Mouse (Mus musculus) liver, postnatal 0 days (tissue): ENCODE measurements around the gene Hmg20b. TPM values are rescaled to one million over a fixed set of nuclear protein-coding genes. Genes with fewer than 3 reads are reported as not detected.

Source experiments
- ATAC-seq: fragments of 200-750 bp; cut with Nextera tagmentation; 2 replicates; pipeline ENCODE4 v1.8.0; 2017; ENCODE audit warnings: mild to moderate bottlenecking, moderate library complexity
- DNase-seq: peaks from one replicate; pipeline ENCODE4 v3.0.0-alpha.2; 2016
- H3K27ac ChIP-seq: fragments of 300-500 bp; sonication (generic); 2 replicates; pipeline ENCODE4 v1.5.1; 2014; ENCODE audit warnings: antibody characterized with exemption, moderate library complexity, mild to moderate bottlenecking, low read depth
- H3K27me3 ChIP-seq: fragments of 300-500 bp; sonication (generic); 2 replicates; pipeline ENCODE4 v1.6.1; 2014; ENCODE audit warnings: low read length, control low read depth, mixed read lengths; ENCODE audit not compliant: insufficient read depth
- H3K36me3 ChIP-seq: fragments of 300-500 bp; sonication (generic); replicated peaks from 2 replicates; pipeline ENCODE4 v1.6.1; 2014; ENCODE audit warnings: mild to moderate bottlenecking, control low read depth, low read length, moderate library complexity, mixed read lengths; ENCODE audit not compliant: insufficient read depth
- H3K4me1 ChIP-seq: fragments of 300-500 bp; sonication (generic); 2 replicates; pipeline ENCODE4 v1.6.1; 2014; ENCODE audit warnings: antibody characterized with exemption, mild to moderate bottlenecking, control low read depth; ENCODE audit not compliant: insufficient read depth
- H3K4me2 ChIP-seq: fragments of 300-500 bp; sonication (generic); 2 replicates; pipeline ENCODE4 v1.6.1; 2014; ENCODE audit warnings: low read depth, mild to moderate bottlenecking, low read length, moderate library complexity, mixed read lengths
- H3K4me3 ChIP-seq: fragments of 300-500 bp; sonication (generic); 2 replicates; pipeline ENCODE4 v1.5.1; 2014; ENCODE audit warnings: low read depth, low read length
- H3K9ac ChIP-seq: fragments of 300-500 bp; sonication (generic); replicated peaks from 2 replicates; pipeline ENCODE4 v1.6.1; 2014; ENCODE audit warnings: mild to moderate bottlenecking, moderate library complexity
- H3K9me3 ChIP-seq: fragments of 300-500 bp; sonication (generic); 2 replicates; pipeline ENCODE4 v1.6.1; 2016; ENCODE audit warnings: mild to moderate bottlenecking, control low read depth, low read length, mixed read lengths
- CTCF ChIP-seq: sonication (generic); IDR thresholded peaks from 2 replicates; pipeline ENCODE4 v1.5.1; 2016; ENCODE audit warnings: antibody characterized with exemption, low read depth
- EP300 ChIP-seq: IDR thresholded peaks from 2 replicates; pipeline ENCODE4 v1.6.1; 2016; ENCODE audit warnings: antibody characterized with exemption, low read depth, mild to moderate bottlenecking
- WGBS: fragments of 180-500 bp; shearing (Covaris S2); extraction: QIAGEN DNeasy Blood & Tissue Kit; methylation state at CpG from one replicate; pipeline ENCODE4 v1.1.7; 2014; ENCODE audit not compliant: insufficient replicate concordance; 5-methylcytosine and 5-hydroxymethylcytosine counted together
- polyA plus RNA-seq: library from polyadenylated mRNA; unstranded; fragments of >200 nt; fragmentation: Nextera tagmentation; extraction: Ambion mirVana; gene quantifications from 2 replicates; pipeline ENCODE4 v1.2.1, GENCODE M21; 2015

The Hmg20b gene
- polyA plus RNA-seq, 1 experiment from 2014 or later: 27.1 TPM

- Histone ChIP-seq H3K4me3 (no peak overlapping the region), H3K9ac (0 out of 2 replicates have a peak overlapping the region, but pooled peaks have one; percentile 26), H3K36me3 (peaks cover 63% of the 10 kb centered on the region), H3K27ac (peak overlapping the region; percentile 78), H3K4me2 (peak overlapping the region; percentile 34; the same call in 1 of the 2 replicates), H3K9me3 (no peaks in the 10 kb centered on the region), H3K27me3 (no peaks in the 10 kb centered on the region), H3K4me1 (peaks cover 60% of the 10 kb centered on the region)
- no peak for ATAC-seq
- no peak for TF ChIP-seq CTCF
- TF ChIP-seq EP300: no peak
- peak; percentile 59 for DNase-seq
- 68% methylated on average over 54 of the region's 54 CpGs for WGBS
These were observed 13.4 kb upstream of the Hmg20b start for GRCm38 (mm10) chr10:81363436-81364346.

- no peaks in the 10 kb centered on the region for H3K9me3 ChIP-seq
- TF ChIP-seq EP300 (no peak), CTCF (no peak)
- H3K9ac ChIP-seq: peak overlapping the region; percentile 62
- no peaks in the 10 kb centered on the region for H3K27me3 ChIP-seq
- peaks cover 66% of the 10 kb centered on the region for H3K4me1 ChIP-seq
- ATAC-seq (peak; percentile 82), DNase-seq (peak; percentile 80)
- H3K4me2 ChIP-seq: peak overlapping the region; percentile 44
- no peak overlapping the region for H3K4me3 ChIP-seq
- peaks cover 50% of the 10 kb centered on the region for H3K36me3 ChIP-seq
- peak overlapping the region; percentile 78 for H3K27ac ChIP-seq
- 49% methylated on average over 12 of the region's 12 CpGs for WGBS
These were observed 12.2 kb upstream of the Hmg20b start for GRCm38 (mm10) chr10:81362336-81362949.

- no peaks in the 10 kb centered on the region for H3K9me3 ChIP-seq
These were observed 10.4 kb upstream of the Hmg20b start for GRCm38 (mm10) chr10:81360721-81361120.

DNA sequence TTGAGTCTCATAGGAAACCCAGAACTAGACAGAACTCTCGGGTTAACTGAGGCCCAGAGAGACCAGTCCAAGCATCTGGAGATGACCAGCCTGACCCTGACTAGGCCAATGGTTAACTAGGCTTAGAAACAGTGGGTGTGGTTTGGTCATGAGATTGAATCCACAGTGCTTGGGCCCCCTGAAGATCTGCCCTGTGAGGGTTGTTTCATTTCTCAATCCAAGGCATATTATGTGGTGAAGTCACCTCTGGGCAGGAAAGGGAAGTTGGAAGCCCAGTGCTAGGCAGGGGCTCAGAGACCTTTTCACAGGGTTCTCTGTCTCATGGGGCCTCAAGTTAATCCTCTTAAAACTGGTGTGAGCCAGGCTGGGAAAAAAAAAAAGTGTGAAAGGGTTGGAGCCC lies 8.6 kb upstream of the Hmg20b start:
- H3K9me3 ChIP-seq: no peaks in the 10 kb centered on the region
- no peak for TF ChIP-seq CTCF
- H3K27ac ChIP-seq: peak overlapping the region; percentile 77
- DNase-seq: peak; percentile 35
- H3K9ac ChIP-seq: peak overlapping the region; percentile 79
- ATAC-seq: no peak
- H3K4me1 ChIP-seq: peaks cover 54% of the 10 kb centered on the region
- 19% methylated on average over 1 of the region's 1 CpGs for WGBS
- peaks cover 33% of the 10 kb centered on the region for H3K36me3 ChIP-seq
- peak overlapping the region; percentile 81 for H3K4me2 ChIP-seq
- H3K27me3 ChIP-seq: no peaks in the 10 kb centered on the region
- peak overlapping the region; percentile 69 for H3K4me3 ChIP-seq

More at GRCm38 (mm10) chr10:81360721-81361120, 10.4 kb upstream of the Hmg20b start:
- peak overlapping the region; percentile 0; the same call in 1 of the 2 replicates for H3K27ac ChIP-seq
- no peak overlapping the region for H3K4me3 ChIP-seq
- 0 out of 2 replicates have a peak overlapping the region, but pooled peaks have one; percentile 45 for H3K9ac ChIP-seq
- H3K4me2 ChIP-seq: 0 out of 2 replicates have a peak overlapping the region, but pooled peaks have one; percentile 14
- no peaks in the 10 kb centered on the region for H3K27me3 ChIP-seq
- ATAC-seq: no peak
- 76% methylated on average over 8 of the region's 8 CpGs for WGBS
- TF ChIP-seq EP300 (no peak), CTCF (no peak)
- H3K4me1 ChIP-seq: peaks cover 70% of the 10 kb centered on the region
- peaks cover 37% of the 10 kb centered on the region for H3K36me3 ChIP-seq
- peak; percentile 27 for DNase-seq

DNA sequence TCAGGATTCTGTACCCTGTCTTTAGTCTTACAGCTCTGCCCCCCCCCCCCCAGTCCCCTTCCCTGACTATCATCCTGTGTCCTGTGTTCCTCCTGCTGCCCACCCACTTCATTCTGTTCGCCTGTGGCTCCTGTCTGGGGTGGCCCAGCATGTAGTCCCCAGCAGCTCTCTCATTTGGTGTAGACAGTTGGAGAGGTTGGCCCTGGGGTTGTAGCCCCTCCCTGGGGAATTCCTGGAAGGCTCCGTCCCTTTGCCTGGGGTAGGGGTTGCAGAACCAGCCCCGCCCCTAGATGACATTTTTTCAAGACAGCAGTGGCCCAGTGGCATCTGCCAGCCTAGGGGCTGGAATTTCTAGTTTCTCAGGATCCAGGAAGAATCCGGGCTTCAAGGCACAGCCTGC lies 7.9 kb upstream of the Hmg20b start:
- DNase-seq (peak; percentile 44), ATAC-seq (no peak)
- Histone ChIP-seq H3K27me3 (no peaks in the 10 kb centered on the region), H3K4me3 (peak overlapping the region; percentile 69), H3K9ac (peak overlapping the region; percentile 79), H3K27ac (peak overlapping the region; percentile 77), H3K4me2 (peak overlapping the region; percentile 81), H3K4me1 (peaks cover 48% of the 10 kb centered on the region), H3K36me3 (peaks cover 26% of the 10 kb centered on the region), H3K9me3 (no peaks in the 10 kb centered on the region)
- TF ChIP-seq EP300 (no peak), CTCF (no peak)
- WGBS: 26% methylated on average over 4 of the region's 4 CpGs
